Mouse (Mus musculus): ENCODE data around the gene Asprv1.

DNA sequence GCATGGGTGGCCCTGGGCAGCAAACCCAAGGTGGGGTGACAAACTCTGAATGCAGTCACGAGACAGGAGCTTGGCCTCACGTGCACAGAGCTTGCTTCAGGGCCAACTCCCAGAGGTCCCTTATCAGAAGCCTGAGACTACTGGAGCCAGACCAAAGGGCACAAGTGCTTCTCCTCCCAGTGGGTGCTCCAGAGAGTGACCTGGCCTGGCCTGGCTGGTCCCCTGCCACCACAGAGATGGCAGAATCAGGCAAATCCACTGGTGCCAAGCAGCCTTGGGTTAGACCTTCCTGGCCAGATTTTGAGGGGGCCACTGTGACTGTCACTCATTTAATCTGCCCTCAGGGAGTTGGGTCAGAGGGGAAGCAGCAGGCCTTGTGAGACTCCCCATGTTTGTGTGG, 8.5 kb downstream of the Asprv1 start:
- TF ChIP-seq POLR2A (IDR thresholded peaks at IDR 0.05; ENCODE audit: insufficient read depth, low read depth, low read length) (no peak), CTCF (IDR thresholded peaks at IDR 0.05) (no peak)
